Mouse (Mus musculus): ENCODE measurements at regions not wholly inside any gene's neighbourhood (a gene's known extent, or its start where the extent isn't known, plus 50 kb on each side); places are given as distances from the start of the nearest gene placed in this dataset.

DNA sequence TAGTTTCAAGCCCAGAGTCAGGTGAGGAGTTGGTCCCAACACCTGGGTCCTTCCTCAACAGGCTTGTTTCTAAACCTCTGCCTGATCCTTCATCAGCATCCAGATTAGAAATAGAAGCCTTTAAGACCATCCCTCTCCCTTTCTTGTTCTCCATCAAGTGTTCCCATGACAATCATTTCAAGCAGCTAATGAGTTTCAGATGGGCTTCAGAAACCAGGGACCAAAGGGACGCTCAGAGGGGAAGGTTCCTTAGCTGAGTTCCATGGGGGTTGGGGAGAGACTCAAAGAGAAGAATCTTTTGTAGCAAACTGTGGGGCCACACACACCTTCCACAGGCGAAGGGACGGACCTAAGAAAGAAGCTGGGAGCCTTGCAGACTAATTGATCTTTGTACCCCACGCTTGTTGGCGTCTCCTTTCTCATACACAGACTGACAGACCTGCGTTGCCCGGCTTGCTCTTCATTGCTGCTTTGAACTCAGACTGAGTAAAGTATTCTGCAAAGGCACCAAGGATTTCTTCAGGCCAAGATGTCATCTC, 136.6 kb upstream of the Gm12830 start:
- no peak overlapping the region for H3K4me2 ChIP-seq (replicated peaks; ENCODE audit: low read depth, low read length)
- no peak overlapping the region for H3K27ac ChIP-seq (ENCODE audit: low read length)
- no peaks in the 10 kb centered on the region for H3K36me3 ChIP-seq (ENCODE audit: insufficient read depth, low read length)
- no peak for ATAC-seq (ENCODE audit: low FRiP score, low TSS enrichment)
- no peaks in the 10 kb centered on the region for H3K9me3 ChIP-seq (ENCODE audit: low read length)
- H3K9ac ChIP-seq (replicated peaks; ENCODE audit: low read length) = no peak overlapping the region
- 76% methylated on average over 7 of the region's 7 CpGs for WGBS
- H3K4me3 ChIP-seq (ENCODE audit: low read length) = no peak overlapping the region
- H3K4me1 ChIP-seq (ENCODE audit: insufficient read depth, low read length) = peaks cover 35% of the 10 kb centered on the region
- peaks cover 2% of the 10 kb centered on the region; the same call in 1 of the 2 replicates for H3K27me3 ChIP-seq (ENCODE audit: insufficient read depth, low read length)

DNA sequence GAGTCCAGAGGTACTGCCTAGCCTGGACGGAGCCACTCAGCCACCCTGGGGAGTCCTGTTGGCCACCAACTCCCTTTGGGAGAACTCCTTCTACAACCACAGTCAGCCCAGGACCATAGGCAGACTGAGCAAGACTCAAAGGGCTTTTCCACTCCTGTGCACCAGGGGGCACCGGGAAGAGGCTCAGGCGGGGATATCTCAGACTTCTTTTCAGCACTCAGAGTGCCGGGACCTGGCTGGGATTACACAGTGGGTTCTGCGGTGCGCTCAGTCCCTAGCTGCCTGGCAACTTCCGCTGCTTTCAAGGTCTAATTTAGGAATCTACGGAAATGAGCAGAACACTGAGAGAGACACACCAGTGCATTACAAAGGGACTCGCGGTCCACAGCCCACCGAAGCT, 136.1 kb upstream of the Gm12830 start:
- H3K9ac ChIP-seq (replicated peaks; ENCODE audit: low read length) = no peak overlapping the region
- peak; percentile 71 for ATAC-seq (ENCODE audit: low FRiP score, low TSS enrichment)
- 11% methylated on average over 11 of the region's 11 CpGs for WGBS

DNA sequence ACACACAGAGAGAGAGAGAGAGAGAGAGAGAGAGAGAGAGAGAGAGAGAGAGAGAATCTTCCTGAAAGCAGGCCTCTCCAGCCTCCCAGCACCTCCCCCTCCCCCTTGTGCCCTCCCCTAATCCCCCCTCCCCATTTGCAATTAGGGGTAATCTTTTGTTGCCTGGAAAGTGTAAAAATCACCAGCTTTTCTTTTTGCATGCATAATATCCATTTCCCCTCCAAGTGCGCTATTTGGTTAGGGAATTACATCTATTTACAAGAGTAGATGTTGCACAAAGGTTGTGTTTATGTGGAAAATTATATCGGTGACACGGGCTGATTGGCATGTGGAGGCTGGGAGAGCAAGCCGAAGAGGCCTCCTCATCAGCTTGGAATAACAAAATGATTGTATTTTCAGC, 135.4 kb upstream of the Gm12830 start:
- H3K27ac ChIP-seq (ENCODE audit: low read length) = no peak overlapping the region
- no peaks in the 10 kb centered on the region for H3K9me3 ChIP-seq (ENCODE audit: low read length)
- no peak overlapping the region for H3K9ac ChIP-seq (replicated peaks; ENCODE audit: low read length)
- H3K36me3 ChIP-seq (ENCODE audit: insufficient read depth, low read length) = no peaks in the 10 kb centered on the region
- WGBS = 55% methylated on average over 4 of the region's 4 CpGs
- no peak overlapping the region for H3K4me3 ChIP-seq (ENCODE audit: low read length)
- ATAC-seq (ENCODE audit: low FRiP score, low TSS enrichment) = no peak
- peaks cover 8% of the 10 kb centered on the region; the same call in 1 of the 2 replicates for H3K27me3 ChIP-seq (ENCODE audit: insufficient read depth, low read length)
- H3K4me1 ChIP-seq (ENCODE audit: insufficient read depth, low read length) = peaks cover 30% of the 10 kb centered on the region
- H3K4me2 ChIP-seq (replicated peaks; ENCODE audit: low read depth, low read length) = no peak overlapping the region

More for the DNA sequence above, 136.1 kb upstream of the Gm12830 start:
- Histone ChIP-seq H3K4me2 (replicated peaks; ENCODE audit: low read depth, low read length) (peak overlapping the region; percentile 40), H3K27ac (ENCODE audit: low read length) (no peak overlapping the region), H3K4me1 (ENCODE audit: insufficient read depth, low read length) (peaks cover 30% of the 10 kb centered on the region), H3K27me3 (ENCODE audit: insufficient read depth, low read length) (peaks cover 2% of the 10 kb centered on the region; the same call in 1 of the 2 replicates), H3K4me3 (ENCODE audit: low read length) (no peak overlapping the region), H3K36me3 (ENCODE audit: insufficient read depth, low read length) (no peaks in the 10 kb centered on the region), H3K9me3 (ENCODE audit: low read length) (no peaks in the 10 kb centered on the region)

DNA sequence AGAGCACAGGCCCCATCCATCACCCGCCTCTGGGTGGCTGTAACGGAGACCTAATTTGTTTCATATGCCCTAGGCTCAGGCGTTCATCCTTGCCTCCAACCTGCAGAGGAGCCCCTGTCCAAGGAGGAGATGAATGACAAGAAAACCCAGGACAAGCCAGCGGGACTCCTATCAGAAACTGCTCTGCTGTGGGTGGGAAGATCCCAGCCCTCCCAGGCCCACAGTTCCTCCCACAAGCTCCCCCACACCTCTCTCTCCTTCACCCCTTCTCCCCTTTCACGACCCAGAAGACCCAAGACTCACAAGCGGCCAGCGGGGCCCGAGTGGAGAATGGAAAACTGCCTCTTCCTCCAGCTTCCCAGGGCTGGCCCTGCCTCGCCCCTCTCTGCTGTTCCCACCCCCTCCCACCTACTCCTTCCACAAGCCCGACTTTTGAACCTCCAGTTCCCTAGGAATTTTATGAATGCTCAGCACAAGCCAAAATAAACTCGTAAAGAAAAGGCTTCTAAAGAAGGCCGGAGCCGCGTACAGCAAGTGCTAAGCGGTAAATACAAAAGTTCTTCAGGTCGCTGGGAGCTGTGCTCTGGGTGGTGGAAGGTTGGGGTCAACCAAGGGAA, 133.1 kb upstream of the Gm12830 start:
- 6% methylated on average over 16 of the region's 16 CpGs for WGBS
- H3K4me3 ChIP-seq (ENCODE audit: low read length) = peak overlapping the region; percentile 20

DNA sequence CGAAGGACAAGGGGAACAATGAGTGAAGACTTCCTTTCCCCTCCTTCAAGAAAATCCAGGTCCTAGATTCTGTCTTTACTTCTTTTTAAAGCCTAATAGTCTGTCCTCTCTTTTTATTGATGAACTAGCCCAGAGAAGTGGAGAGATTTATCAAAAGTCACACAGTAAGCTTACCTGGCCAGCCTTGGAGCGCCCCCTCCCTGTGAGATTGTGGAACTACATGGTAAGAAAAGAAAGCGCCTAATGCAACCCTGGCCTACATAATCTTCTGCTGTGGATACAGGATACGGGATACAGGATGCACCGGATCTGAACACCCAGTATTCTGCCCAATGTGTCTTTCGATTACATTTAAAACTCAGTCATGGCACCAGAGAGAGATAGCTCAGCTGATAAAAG, 132.6 kb upstream of the Gm12830 start:
- H3K4me3 ChIP-seq (ENCODE audit: low read length) = no peak overlapping the region
- H3K4me2 ChIP-seq (replicated peaks; ENCODE audit: low read depth, low read length) = peak overlapping the region; percentile 34; the same call in 1 of the 2 replicates
- ATAC-seq (ENCODE audit: low FRiP score, low TSS enrichment) = no peak
- H3K9ac ChIP-seq (replicated peaks; ENCODE audit: low read length) = no peak overlapping the region
- 68% methylated on average over 6 of the region's 6 CpGs for WGBS
- peak overlapping the region; percentile 70; the same call in 1 of the 2 replicates for H3K27ac ChIP-seq (ENCODE audit: low read length)
- H3K9me3 ChIP-seq (ENCODE audit: low read length) = no peaks in the 10 kb centered on the region
- H3K36me3 ChIP-seq (ENCODE audit: insufficient read depth, low read length) = no peaks in the 10 kb centered on the region
- H3K27me3 ChIP-seq (ENCODE audit: insufficient read depth, low read length) = peaks cover 9% of the 10 kb centered on the region; the same call in 1 of the 2 replicates
- H3K4me1 ChIP-seq (ENCODE audit: insufficient read depth, low read length) = peaks cover 19% of the 10 kb centered on the region

More for the DNA sequence above, 133.1 kb upstream of the Gm12830 start:
- no peaks in the 10 kb centered on the region for H3K36me3 ChIP-seq (ENCODE audit: insufficient read depth, low read length)
- peak overlapping the region; percentile 70 for H3K27ac ChIP-seq (ENCODE audit: low read length)
- H3K9ac ChIP-seq (replicated peaks; ENCODE audit: low read length) = peak overlapping the region; percentile 24; the same call in 1 of the 2 replicates
- H3K9me3 ChIP-seq (ENCODE audit: low read length) = no peaks in the 10 kb centered on the region
- H3K27me3 ChIP-seq (ENCODE audit: insufficient read depth, low read length) = peaks cover 9% of the 10 kb centered on the region; the same call in 1 of the 2 replicates
- peak overlapping the region; percentile 34 for H3K4me2 ChIP-seq (replicated peaks; ENCODE audit: low read depth, low read length)
- peak; percentile 74 for ATAC-seq (ENCODE audit: low FRiP score, low TSS enrichment)
- H3K4me1 ChIP-seq (ENCODE audit: insufficient read depth, low read length) = peaks cover 19% of the 10 kb centered on the region

DNA sequence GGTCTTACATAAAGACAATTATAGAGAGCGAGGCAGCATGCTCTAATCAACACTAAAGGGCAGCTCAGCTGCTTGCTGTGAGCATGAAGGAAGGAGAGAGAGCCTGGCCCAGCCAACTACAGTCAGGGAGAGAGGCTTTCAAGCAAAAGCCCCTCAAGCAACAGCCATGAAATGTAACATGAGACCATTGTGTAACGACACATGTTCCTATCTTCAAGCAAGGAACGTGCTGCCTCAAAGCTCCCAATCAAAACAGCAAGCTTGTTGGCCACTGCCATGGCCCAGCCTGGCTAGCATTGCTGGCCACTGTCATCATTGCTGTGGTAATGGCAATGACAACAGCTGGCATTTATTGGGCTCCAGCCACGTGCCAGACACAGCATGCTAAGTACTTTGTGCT, 115.9 kb upstream of the Gm12830 start:
- Histone ChIP-seq H3K27ac (ENCODE audit: low read length) (no peak overlapping the region), H3K4me1 (ENCODE audit: insufficient read depth, low read length) (peaks cover 10% of the 10 kb centered on the region), H3K9ac (replicated peaks; ENCODE audit: low read length) (no peak overlapping the region), H3K4me3 (ENCODE audit: low read length) (no peak overlapping the region), H3K27me3 (ENCODE audit: insufficient read depth, low read length) (peaks cover 7% of the 10 kb centered on the region), H3K36me3 (ENCODE audit: insufficient read depth, low read length) (no peaks in the 10 kb centered on the region), H3K9me3 (ENCODE audit: low read length) (no peaks in the 10 kb centered on the region), H3K4me2 (replicated peaks; ENCODE audit: low read depth, low read length) (no peak overlapping the region)
- ATAC-seq (ENCODE audit: low FRiP score, low TSS enrichment) = no peak
- 39% methylated on average over 4 of the region's 4 CpGs for WGBS

DNA sequence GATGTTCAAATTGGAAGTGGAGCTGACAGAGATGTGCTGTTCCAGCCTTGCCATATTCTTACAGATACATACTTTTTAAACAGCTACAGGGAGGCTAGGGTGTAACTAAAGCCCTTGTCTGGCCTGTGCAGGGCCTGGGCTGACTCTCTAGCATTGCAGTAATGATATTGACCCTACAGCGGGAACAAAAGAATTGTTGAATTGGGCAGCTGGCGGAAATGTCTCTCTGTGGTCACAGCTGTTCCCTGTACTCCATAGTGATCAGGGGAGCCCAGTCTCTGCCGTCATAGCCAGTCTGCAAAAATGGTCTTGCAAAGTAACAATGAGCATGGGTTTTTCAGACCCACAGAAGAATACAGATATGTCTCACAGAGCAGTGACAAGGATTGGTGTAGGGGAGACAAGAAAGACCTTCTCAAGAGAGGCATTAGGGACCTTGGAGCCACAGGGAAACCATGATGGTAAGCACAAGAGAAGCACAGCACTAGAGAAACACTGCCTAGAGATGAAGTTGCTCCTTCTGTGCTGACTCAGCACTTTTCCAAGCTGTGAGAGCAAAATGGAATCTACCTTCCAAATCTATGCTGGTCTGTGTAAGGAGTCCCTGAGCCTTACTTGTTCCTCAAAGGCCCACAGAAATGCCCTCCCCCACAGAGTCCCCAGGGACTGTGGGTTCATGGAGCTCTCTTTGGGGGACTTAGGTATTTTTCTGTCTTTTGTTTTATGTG, 111.2 kb upstream of the Gm12830 start:
- WGBS = 83% methylated on average over 3 of the region's 3 CpGs
- Histone ChIP-seq H3K36me3 (ENCODE audit: insufficient read depth, low read length) (no peaks in the 10 kb centered on the region), H3K27me3 (ENCODE audit: insufficient read depth, low read length) (peaks cover 3% of the 10 kb centered on the region), H3K27ac (ENCODE audit: low read length) (no peak overlapping the region), H3K4me2 (replicated peaks; ENCODE audit: low read depth, low read length) (no peak overlapping the region), H3K4me3 (ENCODE audit: low read length) (no peak overlapping the region), H3K9me3 (ENCODE audit: low read length) (no peaks in the 10 kb centered on the region), H3K9ac (replicated peaks; ENCODE audit: low read length) (no peak overlapping the region), H3K4me1 (ENCODE audit: insufficient read depth, low read length) (peaks cover 28% of the 10 kb centered on the region)
- no peak for ATAC-seq (ENCODE audit: low FRiP score, low TSS enrichment)

DNA sequence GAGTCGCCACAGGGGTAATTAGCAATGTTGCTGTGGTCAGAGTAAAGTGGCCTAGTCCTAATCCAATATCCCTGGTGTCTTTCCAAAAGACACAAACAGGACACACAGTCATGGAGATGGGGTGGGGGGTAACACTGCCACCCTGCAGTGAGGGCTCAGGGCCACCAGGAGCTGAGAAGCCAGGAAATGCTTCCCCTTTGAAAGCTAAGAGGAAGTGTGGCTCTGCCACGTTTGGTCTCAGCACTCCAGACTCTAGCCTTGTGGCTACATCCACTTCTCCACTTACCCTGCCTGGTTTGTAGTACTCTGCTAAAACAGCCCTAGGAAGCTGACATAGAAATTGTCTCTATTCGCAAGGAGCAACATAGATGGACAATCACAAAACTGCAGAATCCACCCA, 110.4 kb upstream of the Gm12830 start:
- Histone ChIP-seq H3K36me3 (ENCODE audit: insufficient read depth, low read length) (no peaks in the 10 kb centered on the region), H3K9ac (replicated peaks; ENCODE audit: low read length) (no peak overlapping the region), H3K27me3 (ENCODE audit: insufficient read depth, low read length) (peaks cover 3% of the 10 kb centered on the region), H3K27ac (ENCODE audit: low read length) (no peak overlapping the region), H3K9me3 (ENCODE audit: low read length) (no peaks in the 10 kb centered on the region), H3K4me3 (ENCODE audit: low read length) (no peak overlapping the region), H3K4me1 (ENCODE audit: insufficient read depth, low read length) (peaks cover 24% of the 10 kb centered on the region), H3K4me2 (replicated peaks; ENCODE audit: low read depth, low read length) (no peak overlapping the region)
- 68% methylated on average over 3 of the region's 3 CpGs for WGBS
- ATAC-seq (ENCODE audit: low FRiP score, low TSS enrichment) = no peak

DNA sequence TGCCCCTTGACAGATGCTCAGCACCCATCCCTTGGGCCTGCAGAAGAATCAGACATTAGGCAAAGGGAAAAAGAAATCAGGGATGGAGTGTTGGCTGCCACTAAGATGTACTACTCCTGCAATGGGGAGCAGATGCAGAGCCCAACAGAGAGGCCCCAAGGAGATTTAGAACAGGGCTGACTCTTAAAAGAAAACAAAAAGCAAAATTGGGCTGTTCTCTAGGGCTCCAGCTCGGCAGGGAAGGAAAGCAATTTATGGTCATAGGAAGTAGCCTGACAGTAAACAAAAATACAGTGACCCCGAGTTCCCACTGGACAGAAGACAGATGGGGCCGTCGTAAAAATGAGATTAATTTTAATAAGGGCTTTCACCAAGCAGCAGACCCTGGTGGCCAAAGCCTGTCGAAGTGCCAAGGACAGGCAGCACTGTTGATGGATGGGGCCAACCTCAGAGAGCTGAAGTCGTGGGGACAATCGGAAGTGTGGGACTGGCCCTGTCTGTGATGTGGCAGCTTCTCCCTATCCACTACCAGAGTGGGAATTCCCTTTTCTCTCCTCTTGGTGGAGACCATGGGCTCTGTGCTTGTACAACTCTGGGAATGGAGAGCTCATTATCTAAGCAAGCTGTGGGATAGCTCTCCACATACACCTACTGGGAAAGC, 109.4 kb upstream of the Gm12830 start:
- Histone ChIP-seq H3K27me3 (ENCODE audit: insufficient read depth, low read length) (peaks cover 3% of the 10 kb centered on the region), H3K9me3 (ENCODE audit: low read length) (no peaks in the 10 kb centered on the region), H3K4me2 (replicated peaks; ENCODE audit: low read depth, low read length) (no peak overlapping the region), H3K4me3 (ENCODE audit: low read length) (no peak overlapping the region), H3K36me3 (ENCODE audit: insufficient read depth, low read length) (no peaks in the 10 kb centered on the region), H3K27ac (ENCODE audit: low read length) (peak overlapping the region; percentile 31; the same call in 1 of the 2 replicates), H3K9ac (replicated peaks; ENCODE audit: low read length) (no peak overlapping the region), H3K4me1 (ENCODE audit: insufficient read depth, low read length) (peaks cover 24% of the 10 kb centered on the region)
- peak; percentile 93 for ATAC-seq (ENCODE audit: low FRiP score, low TSS enrichment)
- WGBS = 20% methylated on average over 7 of the region's 7 CpGs

All from kidney, embryonic 16.5 days (tissue).